Mouse (Mus musculus): ENCODE results near the gene Msx3. TPM values are rescaled to one million over a fixed set of nuclear protein-coding genes. Genes with fewer than 3 reads are reported as not detected.

Gene Msx3
- polyA plus RNA-seq, 1 experiment from 2014 or later, result not detected

- no peak overlapping the region for H3K4me3 ChIP-seq (replicated peaks)
- no peaks in the 10 kb centered on the region for H3K9me3 ChIP-seq (replicated peaks)
- no peak overlapping the region for H3K9ac ChIP-seq
- no peaks in the 10 kb centered on the region for H3K27me3 ChIP-seq
- no peaks in the 10 kb centered on the region for H3K4me1 ChIP-seq
- 94% methylated on average over 9 of the region's 9 CpGs for WGBS
- no peak overlapping the region for H3K4me2 ChIP-seq
- no peak for ATAC-seq (replicated peaks; ENCODE audit: low FRiP score)
- no peak overlapping the region for H3K27ac ChIP-seq
- peaks cover 73% of the 10 kb centered on the region for H3K36me3 ChIP-seq
Measured at GRCm38 (mm10) chr7:140006861-140007611, 41.9 kb downstream of the Msx3 start.

GRCm38 (mm10) chr7:140004666-140005065 lies 44.2 kb downstream of the Msx3 start:
- H3K36me3 ChIP-seq, result peaks cover 83% of the 10 kb centered on the region
- 92% methylated on average over 8 of the region's 8 CpGs for WGBS

GRCm38 (mm10) chr7:140001086-140001740 lies 47.7 kb downstream of the Msx3 start:
- H3K4me2 ChIP-seq, result no peak overlapping the region
- 69% methylated on average over 12 of the region's 12 CpGs for WGBS
- H3K36me3 ChIP-seq, result peaks cover 95% of the 10 kb centered on the region
- no peaks in the 10 kb centered on the region for H3K9me3 ChIP-seq (replicated peaks)
- no peaks in the 10 kb centered on the region for H3K27me3 ChIP-seq
- ATAC-seq (replicated peaks; ENCODE audit: low FRiP score), result no peak
- no peak overlapping the region for H3K4me3 ChIP-seq (replicated peaks)
- H3K9ac ChIP-seq, result no peak overlapping the region
- no peaks in the 10 kb centered on the region for H3K4me1 ChIP-seq
- H3K27ac ChIP-seq, result no peak overlapping the region

More at GRCm38 (mm10) chr7:140004666-140005065, 44.2 kb downstream of the Msx3 start:
- H3K9me3 ChIP-seq (replicated peaks), result no peaks in the 10 kb centered on the region
- H3K4me3 ChIP-seq (replicated peaks), result no peak overlapping the region
- no peaks in the 10 kb centered on the region for H3K27me3 ChIP-seq
- H3K27ac ChIP-seq, result no peak overlapping the region
- no peak for ATAC-seq (replicated peaks; ENCODE audit: low FRiP score)
- H3K4me1 ChIP-seq, result no peaks in the 10 kb centered on the region
- H3K4me2 ChIP-seq, result no peak overlapping the region
- H3K9ac ChIP-seq, result no peak overlapping the region

- ATAC-seq (replicated peaks; ENCODE audit: low FRiP score), result no peak
- Histone ChIP-seq H3K9me3 (replicated peaks) (no peaks in the 10 kb centered on the region), H3K9ac (no peak overlapping the region), H3K4me1 (no peaks in the 10 kb centered on the region), H3K4me3 (replicated peaks) (no peak overlapping the region), H3K27me3 (no peaks in the 10 kb centered on the region), H3K36me3 (peaks cover 85% of the 10 kb centered on the region), H3K27ac (no peak overlapping the region), H3K4me2 (no peak overlapping the region)
- 94% methylated on average over 13 of the region's 13 CpGs for WGBS
Measured at GRCm38 (mm10) chr7:139998691-139999350, 50.1 kb downstream of the Msx3 start.

Other genes starting within 250 kb of the Msx3 start
- gene Adgra1, start 214.9 kb downstream of the Msx3 start, polyA plus RNA-seq (2015; fragmentation: Nextera tagmentation; extraction: Ambion mirVana), result 0.67 and 2.5 TPM in 2 replicates
- gene Kndc1, start 154.4 kb downstream of the Msx3 start, polyA plus RNA-seq (2015; fragmentation: Nextera tagmentation; extraction: Ambion mirVana), result 0.19 and 0.26 TPM in 2 replicates
- gene Utf1, start 105.3 kb downstream of the Msx3 start, polyA plus RNA-seq (2015; fragmentation: Nextera tagmentation; extraction: Ambion mirVana), result 0.31 TPM in 1 of 2 replicates, not detected in the other
- 0.49 and 0.91 TPM in 2 replicates for gene 6430531B16Rik, start 70.3 kb downstream of the Msx3 start, polyA plus RNA-seq (2015; fragmentation: Nextera tagmentation; extraction: Ambion mirVana)
- 1.4 and 2.1 TPM in 2 replicates for gene Adam8, start 56.5 kb downstream of the Msx3 start, polyA plus RNA-seq (2015; fragmentation: Nextera tagmentation; extraction: Ambion mirVana)
- gene Zfp511, start 12.7 kb downstream of the Msx3 start, polyA plus RNA-seq (2015; fragmentation: Nextera tagmentation; extraction: Ambion mirVana), result 38.3 and 40.4 TPM in 2 replicates
- 52.6 and 58.0 TPM in 2 replicates for gene Tubgcp2, start 12.4 kb downstream of the Msx3 start, polyA plus RNA-seq (2015; fragmentation: Nextera tagmentation; extraction: Ambion mirVana)
- 1.4 and 2.1 TPM in 2 replicates for gene Caly, start 33.5 kb upstream of the Msx3 start, polyA plus RNA-seq (2015; fragmentation: Nextera tagmentation; extraction: Ambion mirVana)
- gene Prap1, start 44.3 kb upstream of the Msx3 start, polyA plus RNA-seq (2015; fragmentation: Nextera tagmentation; extraction: Ambion mirVana), result 0.28 TPM in 1 of 2 replicates, not detected in the other
- 34.7 and 35.8 TPM in 2 replicates for gene Fuom, start 53.4 kb upstream of the Msx3 start, polyA plus RNA-seq (2015; fragmentation: Nextera tagmentation; extraction: Ambion mirVana)
- 18.0 and 23.3 TPM in 2 replicates for gene Paox, start 66.7 kb upstream of the Msx3 start, polyA plus RNA-seq (2015; fragmentation: Nextera tagmentation; extraction: Ambion mirVana)
- gene Echs1, start 67.4 kb upstream of the Msx3 start, polyA plus RNA-seq (2015; fragmentation: Nextera tagmentation; extraction: Ambion mirVana), result 166 and 171 TPM in 2 replicates
- 26.3 and 28.1 TPM in 2 replicates for gene Mtg1, start 88.5 kb upstream of the Msx3 start, polyA plus RNA-seq (2015; fragmentation: Nextera tagmentation; extraction: Ambion mirVana)
- gene Sprn, start 105.8 kb upstream of the Msx3 start, polyA plus RNA-seq (2015; fragmentation: Nextera tagmentation; extraction: Ambion mirVana), result 0.48 and 0.55 TPM in 2 replicates
- not detected in 2 replicates for gene Olfr522, start 115.7 kb upstream of the Msx3 start, polyA plus RNA-seq (2015; fragmentation: Nextera tagmentation; extraction: Ambion mirVana)
- gene Olfr523, start 124.1 kb upstream of the Msx3 start, polyA plus RNA-seq (2015; fragmentation: Nextera tagmentation; extraction: Ambion mirVana), result not detected in 2 replicates
- gene Olfr524, start 156.9 kb upstream of the Msx3 start, polyA plus RNA-seq (2015; fragmentation: Nextera tagmentation; extraction: Ambion mirVana), result not detected in 2 replicates
- gene Cd163l1, start 169.2 kb upstream of the Msx3 start, polyA plus RNA-seq (2015; fragmentation: Nextera tagmentation; extraction: Ambion mirVana), result not detected in 2 replicates
- not detected in 2 replicates for gene 5830411N06Rik, start 198.2 kb upstream of the Msx3 start, polyA plus RNA-seq (2015; fragmentation: Nextera tagmentation; extraction: Ambion mirVana)

Data from kidney, embryonic 15.5 days (tissue).